Mouse (Mus musculus): ENCODE data around the gene Clcnka. TPM values are rescaled to one million over a fixed set of nuclear protein-coding genes. Genes with fewer than 3 reads are reported as not detected.

The Clcnka gene
- polyA plus RNA-seq, 1 experiment: not detected

DNA sequence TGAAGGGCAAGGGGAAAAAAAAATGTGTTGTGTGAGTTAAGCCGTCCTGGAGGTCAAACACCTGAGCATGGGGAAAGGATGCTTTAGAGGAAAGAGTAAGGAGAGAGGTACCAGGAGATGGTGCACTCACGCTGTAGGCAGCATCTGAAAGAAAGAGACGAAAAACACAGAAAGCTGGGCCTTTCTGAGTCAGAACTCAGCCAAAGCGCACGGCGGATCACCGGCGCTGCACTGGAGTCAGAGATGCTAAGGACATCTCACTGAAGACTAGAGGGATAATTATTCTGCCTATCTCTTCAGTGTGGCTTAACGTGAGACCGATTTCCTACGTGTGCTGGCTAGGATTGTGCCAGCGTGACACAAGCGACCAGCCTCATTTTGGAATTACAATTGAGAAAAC, 29.4 kb upstream of the Clcnka start:
- WGBS: 90% methylated on average over 13 of the region's 13 CpGs
- Histone ChIP-seq H3K27me3 (ENCODE audit: control insufficient read depth, insufficient read depth, low read length) (peaks cover 6% of the 10 kb centered on the region; the same call in 1 of the 2 replicates), H3K4me3 (ENCODE audit: low read depth, low read length) (no peak overlapping the region), H3K4me1 (ENCODE audit: control insufficient read depth, insufficient read depth, insufficient read length, low read length) (peaks cover 2% of the 10 kb centered on the region; the same call in 1 of the 2 replicates), H3K27ac (ENCODE audit: insufficient read depth, low read depth, low read length) (no peak overlapping the region), H3K36me3 (ENCODE audit: control insufficient read depth, insufficient read depth, low read length) (no peaks in the 10 kb centered on the region)
- TF ChIP-seq CTCF (IDR thresholded peaks at IDR 0.05; ENCODE audit: extremely low read depth, insufficient read length, insufficient replicate concordance, low read depth, low read length) (no peak), POLR2A (IDR thresholded peaks at IDR 0.05; ENCODE audit: low read depth, low read length) (no peak)

DNA sequence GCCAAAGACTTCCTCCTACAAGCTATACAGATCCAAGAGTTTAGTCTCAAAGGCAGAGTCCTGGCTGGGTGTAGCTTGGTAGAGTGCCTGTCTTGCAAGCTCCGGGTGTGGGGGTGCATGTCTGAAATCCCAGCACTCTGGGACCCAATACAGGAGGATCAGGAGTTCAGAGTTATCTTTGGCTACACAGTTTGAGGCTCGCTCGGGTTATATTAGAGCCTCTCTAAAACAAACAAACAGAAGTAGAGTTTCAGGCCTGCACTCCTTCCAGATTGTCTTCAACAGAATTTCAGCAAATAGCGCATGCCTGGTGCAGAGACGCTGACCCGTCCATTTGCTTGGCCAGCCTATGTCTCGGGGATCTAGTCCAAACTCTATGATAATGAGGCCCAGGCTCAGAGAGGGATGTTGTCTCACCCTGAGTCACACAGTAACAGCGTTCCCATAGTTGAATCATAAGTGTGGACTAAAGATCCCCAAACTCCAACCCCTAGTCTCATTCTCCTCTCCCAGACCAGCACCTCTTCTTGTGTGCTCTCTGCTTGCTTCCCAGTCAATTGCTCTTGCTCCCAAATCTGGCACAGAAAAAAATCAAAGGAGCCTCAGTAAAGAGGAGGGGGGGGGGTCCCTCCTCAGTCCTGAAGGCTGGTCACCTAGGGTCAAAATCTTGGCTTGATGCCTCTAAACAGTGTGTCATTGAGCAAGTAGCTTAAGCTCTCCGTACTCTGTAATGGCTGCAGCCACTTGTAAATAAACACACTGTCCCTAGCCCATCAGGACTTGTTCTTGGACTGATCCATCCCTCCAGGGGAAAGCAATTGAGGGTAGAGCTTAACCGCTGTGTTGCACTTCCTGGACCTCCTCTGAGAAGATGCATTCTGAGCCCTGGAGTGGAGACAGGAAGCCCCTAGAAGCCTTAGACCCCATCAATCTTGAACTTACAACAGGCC, 28.5 kb upstream of the Clcnka start:
- Histone ChIP-seq H3K27ac (ENCODE audit: insufficient read depth, low read depth, low read length) (peak overlapping the region; percentile 20), H3K4me3 (ENCODE audit: low read depth, low read length) (no peak overlapping the region), H3K27me3 (ENCODE audit: control insufficient read depth, insufficient read depth, low read length) (peaks cover 6% of the 10 kb centered on the region; the same call in 1 of the 2 replicates), H3K36me3 (ENCODE audit: control insufficient read depth, insufficient read depth, low read length) (no peaks in the 10 kb centered on the region), H3K4me1 (ENCODE audit: control insufficient read depth, insufficient read depth, insufficient read length, low read length) (peaks cover 2% of the 10 kb centered on the region; the same call in 1 of the 2 replicates)
- no peak for TF ChIP-seq CTCF (IDR thresholded peaks at IDR 0.05; ENCODE audit: extremely low read depth, insufficient read length, insufficient replicate concordance, low read depth, low read length)
- TF ChIP-seq POLR2A (IDR thresholded peaks at IDR 0.05; ENCODE audit: low read depth, low read length): no peak
- 75% methylated on average over 10 of the region's 10 CpGs for WGBS

DNA sequence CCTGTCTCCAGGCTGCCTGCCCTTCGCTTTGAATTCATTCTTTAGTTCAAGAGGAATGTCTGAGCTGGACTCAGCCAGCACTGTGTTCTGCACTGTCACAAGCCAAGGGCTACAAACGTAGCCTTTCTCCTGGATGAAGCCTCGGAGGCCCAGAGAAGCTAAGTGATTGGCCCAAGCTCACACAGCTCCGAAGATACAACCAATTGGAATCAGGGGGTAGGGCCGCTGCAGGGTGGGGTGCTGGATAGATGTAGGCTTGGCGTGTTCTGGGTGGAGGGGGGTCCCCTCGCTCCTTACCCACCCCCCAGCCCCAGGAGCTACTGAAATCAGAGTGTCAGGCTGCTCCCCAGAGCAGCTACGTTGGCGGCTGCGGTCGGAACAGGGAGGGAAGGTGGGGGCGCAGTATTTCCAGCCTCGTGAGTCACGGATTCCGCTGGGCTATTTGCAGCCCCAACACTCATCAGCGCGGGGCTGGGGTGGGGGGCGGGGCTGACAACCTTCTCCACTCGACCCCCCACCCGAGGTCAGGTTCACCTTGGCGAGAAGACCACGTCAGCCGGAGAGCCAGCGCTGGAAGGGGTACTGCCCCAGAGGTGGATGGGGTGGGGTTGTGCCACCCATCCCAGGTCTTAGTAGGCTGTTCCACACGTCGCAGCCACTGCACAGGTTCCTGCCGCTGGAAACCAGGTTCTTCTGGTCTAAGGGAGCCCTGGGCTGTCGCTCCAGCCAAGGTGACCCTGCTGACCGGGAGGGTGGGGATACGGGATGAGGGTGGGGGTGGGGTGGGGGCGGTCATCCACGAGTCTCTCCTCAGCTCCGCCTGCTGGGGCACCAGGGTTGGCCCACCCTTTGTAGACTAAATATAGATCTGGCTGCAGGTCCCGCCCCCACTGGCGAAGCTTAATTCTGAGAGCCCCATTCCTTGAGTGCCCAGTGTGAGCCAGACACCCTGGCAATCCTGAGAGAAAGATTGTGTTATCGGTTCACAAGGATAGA, 27.3 kb upstream of the Clcnka start:
- H3K27ac ChIP-seq (ENCODE audit: insufficient read depth, low read depth, low read length): peak overlapping the region; percentile 32; the same call in 1 of the 2 replicates
- H3K36me3 ChIP-seq (ENCODE audit: control insufficient read depth, insufficient read depth, low read length): no peaks in the 10 kb centered on the region
- peaks cover 6% of the 10 kb centered on the region; the same call in 1 of the 2 replicates for H3K27me3 ChIP-seq (ENCODE audit: control insufficient read depth, insufficient read depth, low read length)
- peak overlapping the region; percentile 57 for H3K4me3 ChIP-seq (ENCODE audit: low read depth, low read length)
- 8% methylated on average over 36 of the region's 36 CpGs for WGBS
- TF ChIP-seq CTCF (IDR thresholded peaks at IDR 0.05; ENCODE audit: extremely low read depth, insufficient read length, insufficient replicate concordance, low read depth, low read length) (no peak), POLR2A (IDR thresholded peaks at IDR 0.05; ENCODE audit: low read depth, low read length) (no peak)
- H3K4me1 ChIP-seq (ENCODE audit: control insufficient read depth, insufficient read depth, insufficient read length, low read length): peaks cover 9% of the 10 kb centered on the region

DNA sequence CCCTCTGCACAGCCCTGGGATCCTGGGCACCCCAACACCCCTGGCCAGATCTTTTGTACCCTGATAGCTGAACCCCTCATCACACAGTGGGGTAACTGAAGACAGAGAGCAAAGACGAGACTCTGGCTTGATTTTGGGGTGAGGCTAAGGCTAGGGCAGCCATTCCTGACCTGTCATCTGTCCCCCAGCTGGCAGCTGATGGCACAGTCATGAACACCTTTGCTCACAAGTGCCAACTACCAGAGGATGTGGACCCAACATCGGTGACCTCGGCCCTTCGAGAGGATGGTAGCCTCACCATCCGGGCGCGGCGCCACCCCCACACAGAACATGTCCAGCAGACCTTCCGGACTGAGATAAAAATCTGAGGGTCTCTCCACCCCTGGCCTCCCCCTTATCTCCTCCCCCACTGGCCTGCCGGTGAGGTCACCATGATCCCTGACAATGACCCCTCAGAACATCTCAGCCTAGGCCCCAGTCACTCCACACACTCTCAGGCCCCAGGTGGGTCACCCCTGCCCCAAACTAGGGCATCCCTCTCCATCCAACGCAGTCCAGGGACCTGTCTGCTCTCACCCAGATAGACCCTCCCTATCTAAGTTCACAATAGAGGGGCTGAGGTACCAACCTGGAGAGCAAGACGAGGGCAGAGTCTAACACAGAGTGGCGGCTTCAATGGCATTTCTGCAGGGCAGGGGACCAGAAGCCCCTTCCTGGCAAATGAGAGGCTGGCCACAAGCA, 25.3 kb upstream of the Clcnka start:
- no peaks in the 10 kb centered on the region for H3K36me3 ChIP-seq (ENCODE audit: control insufficient read depth, insufficient read depth, low read length)
- 87% methylated on average over 13 of the region's 13 CpGs for WGBS
- H3K27me3 ChIP-seq (ENCODE audit: control insufficient read depth, insufficient read depth, low read length): peaks cover 6% of the 10 kb centered on the region; the same call in 1 of the 2 replicates
- H3K27ac ChIP-seq (ENCODE audit: insufficient read depth, low read depth, low read length): no peak overlapping the region
- TF ChIP-seq POLR2A (IDR thresholded peaks at IDR 0.05; ENCODE audit: low read depth, low read length) (no peak), CTCF (IDR thresholded peaks at IDR 0.05; ENCODE audit: extremely low read depth, insufficient read length, insufficient replicate concordance, low read depth, low read length) (no peak)
- no peak overlapping the region for H3K4me3 ChIP-seq (ENCODE audit: low read depth, low read length)
- peaks cover 13% of the 10 kb centered on the region for H3K4me1 ChIP-seq (ENCODE audit: control insufficient read depth, insufficient read depth, insufficient read length, low read length)

GRCm38 (mm10) chr4:141423288-141423687, 24.8 kb upstream of the Clcnka start:
- H3K4me3 ChIP-seq (ENCODE audit: low read depth, low read length): no peak overlapping the region
- peaks cover 6% of the 10 kb centered on the region; the same call in 1 of the 2 replicates for H3K27me3 ChIP-seq (ENCODE audit: control insufficient read depth, insufficient read depth, low read length)
- WGBS: 84% methylated on average over 5 of the region's 5 CpGs
- peaks cover 13% of the 10 kb centered on the region for H3K4me1 ChIP-seq (ENCODE audit: control insufficient read depth, insufficient read depth, insufficient read length, low read length)
- no peak overlapping the region for H3K27ac ChIP-seq (ENCODE audit: insufficient read depth, low read depth, low read length)
- TF ChIP-seq CTCF (IDR thresholded peaks at IDR 0.05; ENCODE audit: extremely low read depth, insufficient read length, insufficient replicate concordance, low read depth, low read length) (no peak), POLR2A (IDR thresholded peaks at IDR 0.05; ENCODE audit: low read depth, low read length) (no peak)
- no peaks in the 10 kb centered on the region for H3K36me3 ChIP-seq (ENCODE audit: control insufficient read depth, insufficient read depth, low read length)

DNA sequence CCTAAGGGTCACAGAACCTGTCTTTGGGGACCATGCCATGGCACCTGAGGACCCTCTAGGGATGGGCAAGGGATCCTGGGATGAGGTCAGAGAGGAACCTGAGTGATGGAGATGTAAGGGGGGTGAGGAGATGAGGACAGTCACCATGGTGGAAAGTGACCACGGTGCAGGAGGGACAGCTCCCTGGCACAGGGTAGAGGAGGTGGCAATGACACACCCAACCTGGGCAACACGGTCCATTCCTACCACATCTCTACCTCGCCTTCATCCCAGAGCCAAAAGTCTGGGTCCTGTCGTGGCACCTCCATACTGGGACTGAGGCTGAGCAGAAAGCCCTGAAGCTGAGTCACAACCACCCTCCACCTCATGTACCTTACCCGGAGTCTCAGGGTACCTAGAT, 24.3 kb upstream of the Clcnka start:
- Histone ChIP-seq H3K4me1 (ENCODE audit: control insufficient read depth, insufficient read depth, insufficient read length, low read length) (peaks cover 13% of the 10 kb centered on the region), H3K27ac (ENCODE audit: insufficient read depth, low read depth, low read length) (peak overlapping the region; percentile 49), H3K27me3 (ENCODE audit: control insufficient read depth, insufficient read depth, low read length) (peaks cover 6% of the 10 kb centered on the region; the same call in 1 of the 2 replicates), H3K4me3 (ENCODE audit: low read depth, low read length) (peak overlapping the region; percentile 46), H3K36me3 (ENCODE audit: control insufficient read depth, insufficient read depth, low read length) (no peaks in the 10 kb centered on the region)
- WGBS: 76% methylated on average over 5 of the region's 5 CpGs
- TF ChIP-seq CTCF (IDR thresholded peaks at IDR 0.05; ENCODE audit: extremely low read depth, insufficient read length, insufficient replicate concordance, low read depth, low read length) (no peak), POLR2A (IDR thresholded peaks at IDR 0.05; ENCODE audit: low read depth, low read length) (no peak)
